24 mouse cellular contexts compared by ENCODE assay signal in genomic region chr13:92760519-92760918, GRCm38 (mm10). TPM values are rescaled to one million over a fixed set of nuclear protein-coding genes. Genes with fewer than 3 reads are reported as not detected.
DNase-seq lines count a peak whose midpoint lies in the region; ATAC-seq lines count a peak whose summit lies in the region.
"Had no signal": no experiment of that assay in that cellular context is flagged by ENCODE, and none has a peak within 500 bp of the region (broad histone marks: within the 10 kb centered on the region; RNA-seq: fewer than 3 reads in every experiment).

No protein-coding gene starts in this region.

- WGBS in heart, embryonic 11.5 days (ENCODE audit: insufficient replicate concordance), result 85% methylated on average over 6 of the region's 6 CpGs

- H3K9me3 ChIP-seq in heart, embryonic 11.5 days (replicated peaks; ENCODE audit: control insufficient read depth, low read length), result no peaks in the 10 kb centered on the region
- H3K9me3 ChIP-seq: forebrain, embryonic 12.5 days; heart, embryonic 13.5 days; liver, embryonic 15.5 days; lung, embryonic 15.5 days had no signal

- no peak for ATAC-seq in heart, embryonic 11.5 days (replicated peaks; ENCODE audit: insufficient number of reproducible peaks, low FRiP score, low TSS enrichment)
- ATAC-seq in inflammation-experienced regulatory T-cells, adult 6 months, result no peak
- no peak for ATAC-seq in erythroblast, adult 5-6 weeks (replicated peaks; ENCODE audit: low FRiP score, poor library complexity, severe bottlenecking)
- ATAC-seq: hindbrain, postnatal 0 days; intestine, postnatal 0 days had no signal

- H3K27ac ChIP-seq in heart, embryonic 11.5 days (ENCODE audit: low read depth, low read length), result no peak overlapping the region
- H3K27ac ChIP-seq: forebrain, embryonic 12.5 days; heart, embryonic 13.5 days; hindbrain, postnatal 0 days; liver, embryonic 15.5 days; lung, embryonic 15.5 days; stomach, postnatal 0 days had no signal

- peak; percentile 82 for DNase-seq in heart, adult 11 months
- DNase-seq in right cerebral cortex, adult 18-20 months, result peak; percentile 64
- DNase-seq in right cerebral cortex, postnatal 4 days, result no peak
- peak; percentile 27 to 84 for DNase-seq in left cerebral cortex, postnatal 25 days (ENCODE audit: low spot score in 2 of 2)
- DNase-seq: adrenal gland, postnatal 25 days; cerebellum, adult 9-11 months; gastrocnemius, postnatal 14 days; heart, adult 18-20 months; heart, postnatal 14 days; kidney, postnatal 36 days; liver; lung, postnatal 4 days; midbrain, embryonic 14.5 days had no signal

- no peaks in the 10 kb centered on the region; the same call in none of the 2 replicates for H3K27me3 ChIP-seq in heart, embryonic 11.5 days (ENCODE audit: control insufficient read depth, insufficient read depth, low read length)
- H3K27me3 ChIP-seq: forebrain, embryonic 12.5 days; liver, embryonic 15.5 days; lung, embryonic 15.5 days had no signal

- H3K4me2 ChIP-seq in heart, embryonic 11.5 days, result no peak overlapping the region
- H3K4me2 ChIP-seq: forebrain, embryonic 12.5 days; heart, embryonic 13.5 days; liver, embryonic 15.5 days; lung, embryonic 15.5 days had no signal

- H3K36me3 ChIP-seq in heart, embryonic 11.5 days (ENCODE audit: control insufficient read depth, insufficient read depth, low read length), result no peaks in the 10 kb centered on the region
- H3K36me3 ChIP-seq: forebrain, embryonic 12.5 days; liver, embryonic 15.5 days; lung, embryonic 15.5 days had no signal

- no peak overlapping the region for H3K4me3 ChIP-seq in heart, embryonic 11.5 days (ENCODE audit: low read depth, low read length)
- H3K4me3 ChIP-seq: forebrain, embryonic 12.5 days; heart, embryonic 13.5 days; liver, embryonic 15.5 days; lung, embryonic 15.5 days had no signal

- intact Hi-C loops in left cerebral cortex, postnatal 25 days (cut with DNase I), result no loop called here

- H3K4me1 ChIP-seq in heart, embryonic 11.5 days (ENCODE audit: control insufficient read depth, insufficient read depth, low read length), result peaks cover 21% of the 10 kb centered on the region
- H3K4me1 ChIP-seq: forebrain, embryonic 12.5 days; liver, embryonic 15.5 days; lung, embryonic 15.5 days had no signal

- no peak overlapping the region for H3K9ac ChIP-seq in heart, embryonic 11.5 days (ENCODE audit: low read depth, low read length)
- H3K9ac ChIP-seq: forebrain, embryonic 12.5 days; heart, embryonic 13.5 days; liver, embryonic 15.5 days; lung, embryonic 15.5 days had no signal

RNA-seq across cellular contexts. Expression of gene Thbs4, which starts 34.1 kb away (rescaled TPM):
- 39.4 and 52.7 TPM in 2 replicates for polyA plus RNA-seq in heart, embryonic 11.5 days (2014; fragmentation: Nextera tagmentation; extraction: Ambion mirVana)
- total RNA-seq in left cerebral cortex, postnatal 25 days (2021), result 1 to 10 TPM; 3.6 to 4.3 TPM
- polyA plus RNA-seq in inflammation-experienced regulatory T-cells, adult 6 months (2017; shearing (Covaris generic)), result not detected
- not detected in 2 replicates for total RNA-seq in erythroblast, adult 5-6 weeks (2015; ENCODE audit: low replicate concordance)
- total RNA-seq in erythroblast, adult 5-6 weeks (2017; ENCODE audit: low replicate concordance), result not detected in 2 replicates
- total RNA-seq: megakaryocyte-erythroid progenitor cell, adult 5-6 weeks had no signal

Comparison
In these comparisons a context has a peak if more than half of its experiments do, and no peak if none do; other contexts are left out.
1. RNA of gene Thbs4, which starts 34.1 kb away (total RNA-seq): 3.6 to 4.3 TPM in left cerebral cortex, postnatal 25 days; not detected in erythroblast, adult 5-6 weeks; every median in the first group is over 4 times any median in the second.